Mouse (Mus musculus) heart, postnatal 0 days (tissue): ENCODE results near the gene Lamc3. TPM values are rescaled to one million over a fixed set of nuclear protein-coding genes. Genes with fewer than 3 reads are reported as not detected.

Source experiments
- ATAC-seq: fragments of 200-750 bp; cut with Nextera tagmentation; 2 replicates; pipeline ENCODE4 v1.8.0; 2017; ENCODE audit warnings: low read depth, moderate number of reproducible peaks, moderate library complexity; ENCODE audit not compliant: insufficient read depth
- DNase-seq: peaks from one replicate; pipeline ENCODE4 v3.0.0-alpha.2; 2016; ENCODE audit warnings: low spot score
- H3K27ac ChIP-seq: fragments of 300-500 bp; sonication (generic); 2 replicates; pipeline ENCODE4 v1.5.1; 2014; ENCODE audit warnings: low read depth, mild to moderate bottlenecking
- H3K27me3 ChIP-seq: fragments of 300-500 bp; sonication (generic); 2 replicates; pipeline ENCODE4 v1.6.1; 2014; ENCODE audit warnings: low read length, mixed read lengths; ENCODE audit not compliant: control insufficient read depth, insufficient read depth
- H3K36me3 ChIP-seq: fragments of 300-500 bp; sonication (generic); replicated peaks from 2 replicates; pipeline ENCODE4 v1.6.1; 2014; ENCODE audit warnings: low read length, mixed read lengths; ENCODE audit not compliant: control insufficient read depth, insufficient read depth
- H3K4me1 ChIP-seq: fragments of 300-500 bp; sonication (generic); 2 replicates; pipeline ENCODE4 v1.6.1; 2014; ENCODE audit warnings: antibody characterized with exemption; ENCODE audit not compliant: control insufficient read depth, insufficient read depth
- H3K4me2 ChIP-seq: fragments of 300-500 bp; sonication (generic); 2 replicates; pipeline ENCODE4 v1.6.1; 2014; ENCODE audit warnings: low read depth, mild to moderate bottlenecking, low read length, moderate library complexity
- H3K4me3 ChIP-seq: fragments of 300-500 bp; sonication (generic); 2 replicates; pipeline ENCODE4 v1.5.1; 2014; ENCODE audit warnings: low read depth, low read length
- H3K9ac ChIP-seq: fragments of 300-500 bp; sonication (generic); replicated peaks from 2 replicates; pipeline ENCODE4 v1.6.1; 2014; ENCODE audit warnings: low read depth, low read length, mixed read lengths
- H3K9me3 ChIP-seq: fragments of 300-500 bp; sonication (generic); replicated peaks from 2 replicates; pipeline ENCODE4 v1.6.1; 2016; ENCODE audit warnings: low read length; ENCODE audit not compliant: control insufficient read depth
- CTCF ChIP-seq: IDR thresholded peaks from 2 replicates; pipeline ENCODE4 v1.5.1; 2016; ENCODE audit warnings: antibody characterized with exemption, control low read depth, low read depth
- EP300 ChIP-seq: IDR thresholded peaks from 2 replicates; pipeline ENCODE4 v1.6.1; 2016; ENCODE audit warnings: antibody characterized with exemption, low read depth
- WGBS: fragments of 180-500 bp; shearing (Covaris S2); extraction: QIAGEN DNeasy Blood & Tissue Kit; methylation state at CpG from one replicate; pipeline ENCODE4 v1.1.7; 2014; 5-methylcytosine and 5-hydroxymethylcytosine counted together
- polyA plus RNA-seq: library from polyadenylated mRNA; unstranded; fragments of >200 nt; fragmentation: Nextera tagmentation; extraction: Ambion mirVana; gene quantifications from 2 replicates; pipeline ENCODE4 v1.2.1, GENCODE M21; 2015
- total RNA-seq: library from RNA; depleted of rRNA; stranded (reverse); fragments of >200 nt; gene quantifications from 2 replicates; pipeline ENCODE4 v1.2.3, GENCODE M21; 2014; ENCODE audit warnings: low replicate concordance

The Lamc3 gene
- total and polyA plus RNA-seq, 2 experiments from 2014 or later, result 0.16 to 0.65 TPM

- no peak overlapping the region for H3K4me2 ChIP-seq
- DNase-seq (no peak), ATAC-seq (no peak)
- 65% methylated on average over 4 of the region's 4 CpGs for WGBS
- H3K27me3 ChIP-seq, result no peaks in the 10 kb centered on the region
- no peaks in the 10 kb centered on the region for H3K4me1 ChIP-seq
- no peaks in the 10 kb centered on the region for H3K9me3 ChIP-seq
- H3K9ac ChIP-seq, result no peak overlapping the region
- H3K27ac ChIP-seq, result no peak overlapping the region
- TF ChIP-seq CTCF (no peak), EP300 (no peak)
- no peak overlapping the region for H3K4me3 ChIP-seq
- no peaks in the 10 kb centered on the region for H3K36me3 ChIP-seq
Observed at GRCm38 (mm10) chr2:31934551-31934950, 47.5 kb downstream of the Lamc3 start.

DNA sequence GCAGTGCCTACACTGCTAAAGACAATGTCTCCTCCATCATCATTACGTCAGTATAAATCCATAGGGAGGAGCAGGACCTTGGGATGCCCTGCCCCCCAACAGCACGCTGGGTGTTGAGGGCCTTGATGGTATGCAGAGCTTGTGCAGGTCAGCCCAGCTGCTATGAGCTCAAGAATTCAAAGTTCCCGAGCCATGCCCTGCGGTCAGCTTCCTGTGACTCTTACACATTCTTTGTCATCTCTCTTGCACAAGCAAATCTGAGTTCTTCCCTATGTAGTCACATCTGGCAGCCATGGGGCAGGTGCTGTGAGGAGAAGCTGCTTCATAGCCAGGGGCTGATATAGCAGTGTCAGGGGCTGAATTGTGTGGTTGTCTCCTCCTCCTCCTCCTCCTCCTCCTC is 48.0 kb downstream of the Lamc3 start:
- DNase-seq, result no peak
- Histone ChIP-seq H3K27ac (no peak overlapping the region), H3K36me3 (no peaks in the 10 kb centered on the region), H3K27me3 (no peaks in the 10 kb centered on the region), H3K4me3 (no peak overlapping the region), H3K4me2 (no peak overlapping the region), H3K9me3 (no peaks in the 10 kb centered on the region), H3K4me1 (no peaks in the 10 kb centered on the region), H3K9ac (no peak overlapping the region)
- TF ChIP-seq EP300 (no peak), CTCF (no peak)
- no peak for ATAC-seq
- WGBS, result 19% methylated on average over 4 of the region's 4 CpGs

DNA sequence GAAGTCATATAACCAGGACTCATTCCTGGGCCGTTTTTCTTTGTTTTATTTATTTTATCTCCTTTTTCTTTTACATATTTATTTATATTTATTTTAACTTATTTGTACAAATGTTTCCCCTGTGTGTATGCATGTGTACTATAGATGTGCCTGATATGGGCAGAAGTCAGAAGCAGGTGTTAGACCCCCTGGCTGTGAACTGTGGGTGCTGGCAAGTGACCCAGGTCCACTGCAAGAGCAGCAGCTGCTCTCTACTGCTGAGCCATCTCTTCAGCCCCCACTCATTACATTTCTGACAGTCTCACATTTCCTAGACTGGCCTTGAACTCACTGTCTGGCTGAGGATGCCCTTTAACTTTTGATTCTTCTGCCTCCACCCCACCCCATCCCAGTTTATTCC is 51.2 kb downstream of the Lamc3 start:
- H3K9me3 ChIP-seq, result no peaks in the 10 kb centered on the region
- no peak overlapping the region for H3K4me2 ChIP-seq
- H3K9ac ChIP-seq, result no peak overlapping the region
- no peaks in the 10 kb centered on the region for H3K4me1 ChIP-seq
- TF ChIP-seq CTCF (no peak), EP300 (no peak)
- no peaks in the 10 kb centered on the region for H3K36me3 ChIP-seq
- H3K27me3 ChIP-seq, result no peaks in the 10 kb centered on the region
- no peak for ATAC-seq
- H3K4me3 ChIP-seq, result no peak overlapping the region
- H3K27ac ChIP-seq, result no peak overlapping the region
- no peak for DNase-seq
- 57% methylated on average over 1 of the region's 1 CpGs for WGBS

- Histone ChIP-seq H3K9ac (no peak overlapping the region), H3K27me3 (no peaks in the 10 kb centered on the region), H3K4me3 (no peak overlapping the region), H3K4me1 (no peaks in the 10 kb centered on the region), H3K36me3 (no peaks in the 10 kb centered on the region), H3K9me3 (no peaks in the 10 kb centered on the region), H3K4me2 (no peak overlapping the region), H3K27ac (no peak overlapping the region)
- 67% methylated on average over 4 of the region's 4 CpGs for WGBS
- ATAC-seq (no peak), DNase-seq (no peak)
- TF ChIP-seq EP300 (no peak), CTCF (no peak)
Observed at GRCm38 (mm10) chr2:31943011-31943410, 55.9 kb downstream of the Lamc3 start.

- WGBS, result 69% methylated on average over 2 of the region's 2 CpGs
- Histone ChIP-seq H3K27me3 (no peaks in the 10 kb centered on the region), H3K9me3 (no peaks in the 10 kb centered on the region), H3K4me1 (0 out of 2 replicates have a peak, but pooled peaks cover 1% of the 10 kb centered on the region), H3K36me3 (no peaks in the 10 kb centered on the region), H3K4me2 (no peak overlapping the region), H3K27ac (no peak overlapping the region), H3K9ac (no peak overlapping the region), H3K4me3 (no peak overlapping the region)
- TF ChIP-seq EP300 (no peak), CTCF (no peak)
- DNase-seq (no peak), ATAC-seq (no peak)
Observed at GRCm38 (mm10) chr2:31945580-31945979, 58.5 kb downstream of the Lamc3 start.

DNA sequence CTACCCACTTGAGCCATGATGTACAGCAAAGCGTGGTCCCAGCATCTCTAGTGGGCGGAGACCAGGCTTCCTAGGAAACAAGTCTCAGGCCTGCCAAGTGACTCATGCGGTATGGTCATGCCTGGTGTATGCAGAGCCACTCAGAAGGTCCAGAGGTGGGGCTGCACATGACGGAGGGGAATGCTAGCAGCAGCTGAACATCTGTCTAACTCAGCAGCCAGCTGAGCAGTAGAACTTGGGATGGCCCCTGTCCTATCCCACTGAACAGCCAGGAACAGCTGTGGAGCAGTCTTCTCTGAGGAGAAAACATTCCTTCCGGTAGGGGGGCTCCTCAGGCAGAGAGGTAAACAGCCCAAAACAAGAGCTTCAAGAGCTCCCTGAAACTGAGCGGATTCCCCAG is 61.3 kb downstream of the Lamc3 start:
- no peak for DNase-seq

More for the DNA sequence above, 61.3 kb downstream of the Lamc3 start:
- WGBS, result 61% methylated on average over 6 of the region's 6 CpGs
- Histone ChIP-seq H3K27ac (no peak overlapping the region), H3K9me3 (no peaks in the 10 kb centered on the region), H3K4me3 (no peak overlapping the region), H3K9ac (no peak overlapping the region), H3K4me1 (peaks cover 10% of the 10 kb centered on the region; the same call in 1 of the 2 replicates), H3K27me3 (no peaks in the 10 kb centered on the region), H3K36me3 (no peaks in the 10 kb centered on the region), H3K4me2 (no peak overlapping the region)
- peak; percentile 26 for ATAC-seq
- TF ChIP-seq CTCF (no peak), EP300 (no peak)
